Mouse (Mus musculus) frontal cortex, adult 2 months (tissue): ENCODE data around the gene Ostf1. TPM values are rescaled to one million over a fixed set of nuclear protein-coding genes. Genes with fewer than 3 reads are reported as not detected.
A peak's percentile ranks its signal among the peaks of the same experiment; 100 is the strongest.

Source experiments
- DNase-seq, 2 experiments: peaks; one replicate each; pipeline ENCODE4 v3.0.0; 2022; ENCODE audit warnings: low spot score in 1 of 2; ENCODE audit errors: extremely low spot score in 1 of 2
- polyA plus RNA-seq: library from polyadenylated mRNA; depleted of rRNA; stranded (reverse); fragments of >200 nt; gene quantifications from 2 replicates; pipeline ENCODE4 v1.2.3, GENCODE M21; 2012; rRNA removed

Ostf1 gene
- polyA plus RNA-seq, 1 experiment: 25.7 TPM

- DNase-seq: no peak
Measured at GRCm38 (mm10) chr19:18573907-18574306, 57.7 kb downstream of the Ostf1 start.

GRCm38 (mm10) chr19:18573443-18573842 lies 58.2 kb downstream of the Ostf1 start:
- DNase-seq: no peak

GRCm38 (mm10) chr19:18569496-18569895 lies 62.1 kb downstream of the Ostf1 start:
- no peak for DNase-seq

GRCm38 (mm10) chr19:18568828-18569430 lies 62.7 kb downstream of the Ostf1 start:
- no peak for DNase-seq

- DNase-seq: peak in 1 of 2 experiments; percentile 12
Measured at GRCm38 (mm10) chr19:18567936-18568827, 63.4 kb downstream of the Ostf1 start.

GRCm38 (mm10) chr19:18567501-18567900 lies 64.1 kb downstream of the Ostf1 start:
- no peak for DNase-seq

- DNase-seq: peak in 1 of 2 experiments; percentile 28
Measured at GRCm38 (mm10) chr19:18557708-18558107, 73.9 kb downstream of the Ostf1 start.

GRCm38 (mm10) chr19:18555645-18556044 lies 76.0 kb downstream of the Ostf1 start:
- DNase-seq: no peak

- peak; percentile 28 to 92 for DNase-seq
Measured at GRCm38 (mm10) chr19:18548668-18549067, 83.0 kb downstream of the Ostf1 start.

Other genes starting within 250 kb of the Ostf1 start
- gene Nmrk1, start 127 bp upstream of the Ostf1 start, polyA plus RNA-seq: 9.2 and 9.8 TPM in 2 replicates
- gene Carnmt1, start 38.9 kb upstream of the Ostf1 start, polyA plus RNA-seq: 7.8 and 8.2 TPM in 2 replicates
- gene D030056L22Rik, start 81.4 kb upstream of the Ostf1 start, polyA plus RNA-seq: 32.7 TPM in 2 replicates
- 0.30 and 0.32 TPM in 2 replicates for gene Trpm6, start 118.2 kb upstream of the Ostf1 start, polyA plus RNA-seq